Mouse (Mus musculus) adipocyte (in vitro differentiated cells): ENCODE results near the gene Fgd6.

Experiments
- DNase-seq: peaks from one replicate; pipeline ENCODE4 v3.0.0-alpha.2; 2016; ENCODE audit warnings: low spot score

Fgd6 gene

GRCm38 (mm10) chr10:94183199-94183598 lies 147.4 kb downstream of the Fgd6 start:
- no peak for DNase-seq
